Mouse (Mus musculus): ENCODE measurements around the gene Klrg1. TPM values are rescaled to one million over a fixed set of nuclear protein-coding genes. Genes with fewer than 3 reads are reported as not detected.

Klrg1 gene
- total and polyA plus RNA-seq, 3 experiments, result 2.0 to 6.0 (median 2.8) TPM

DNA sequence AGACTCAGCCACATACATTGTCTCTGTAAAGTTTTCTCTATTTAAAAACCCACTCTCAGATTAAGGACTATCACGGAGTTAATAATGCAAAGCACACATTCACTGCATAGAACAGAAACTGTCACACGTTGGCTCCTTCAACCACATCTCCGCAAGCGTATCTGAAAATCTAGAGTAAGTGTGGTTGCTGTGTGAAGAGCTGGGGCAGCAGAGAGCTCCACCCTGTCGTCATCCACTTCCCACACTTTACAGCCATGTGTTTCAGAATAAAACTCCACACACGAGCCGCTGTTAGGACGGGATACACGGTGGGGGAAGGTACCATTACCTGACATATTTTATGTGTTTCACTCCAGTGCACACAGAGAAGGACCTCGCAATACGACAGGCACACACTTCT is 12.5 kb downstream of the Klrg1 start:
- in situ Hi-C loops (cut with MboI; ENCODE audit: low pct_ligation_motif_present, low pct_unique_long_range_greater_than_20kb, low sequenced_read_pairs) (no loop called here), dilution Hi-C loops (cut with MboI; ENCODE audit: extremely low pct_ligation_motif_present, extremely low pct_unique_long_range_greater_than_20kb, low sequenced_read_pairs) (no loop called here)
- TF ChIP-seq RAD21 (IDR thresholded peaks at IDR 0.05; ENCODE audit: low read depth, low read length) (no peak), ZNF384 (IDR thresholded peaks at IDR 0.05; ENCODE audit: low read depth, low read length) (no peak), HCFC1 (IDR thresholded peaks at IDR 0.05; ENCODE audit: low read depth, low read length) (no peak), BHLHE40 (IDR thresholded peaks at IDR 0.05; ENCODE audit: low read depth, low read length) (no peak)
- Histone ChIP-seq H3K4me3 (replicated peaks in 1 of 3; ENCODE audit: low read depth in 2 of 3, low read length in 2 of 3, poor library complexity in 1 of 3) (no peak overlapping the region), H3K4me2 (ENCODE audit: insufficient read depth, low read depth, poor library complexity, severe bottlenecking) (no peak overlapping the region), H3K27ac (ENCODE audit: insufficient read depth, low read depth) (no peak overlapping the region), H3K9ac (ENCODE audit: insufficient read depth, low read depth) (no peak overlapping the region), H3K9me3 (replicated peaks; ENCODE audit: low read length) (no peaks in the 10 kb centered on the region), H3K4me1 (ENCODE audit: control insufficient read depth in 1 of 2, insufficient read depth in 2 of 2) (no peaks in the 10 kb centered on the region), H3K36me3 (replicated peaks in 1 of 2; ENCODE audit: control insufficient read depth in 1 of 2, insufficient read depth in 1 of 2, low read length in 1 of 2) (no peaks in the 10 kb centered on the region), H3K79me2 (replicated peaks; ENCODE audit: control insufficient read depth, extremely low read depth, insufficient read depth, poor library complexity, severe bottlenecking) (no peaks in the 10 kb centered on the region), H3K27me3 (replicated peaks) (no peaks in the 10 kb centered on the region)
- no peak for DNase-seq (ENCODE audit: extremely low read depth)

DNA sequence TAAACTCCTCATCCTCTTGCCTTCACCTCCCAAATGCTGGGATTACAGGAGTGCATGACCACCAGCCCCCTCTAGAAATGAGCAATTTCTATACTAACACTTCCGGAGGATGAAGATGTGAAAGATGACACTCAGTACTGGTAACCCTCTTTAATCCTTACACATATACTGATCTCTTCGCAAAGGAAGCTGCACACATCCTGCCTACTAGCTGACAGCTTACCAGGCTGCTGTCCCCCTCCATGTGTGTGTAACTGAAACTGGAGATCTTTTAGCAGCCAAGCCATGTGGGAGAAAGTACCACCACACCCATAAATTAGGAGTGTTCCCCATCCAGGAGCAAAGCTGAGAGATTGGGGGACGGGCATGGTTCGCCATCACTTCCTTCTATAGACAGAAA is 13.5 kb downstream of the Klrg1 start:
- H3K4me3 ChIP-seq (replicated peaks in 1 of 3; ENCODE audit: low read depth in 2 of 3, low read length in 2 of 3, poor library complexity in 1 of 3), result no peak overlapping the region
- no peaks in the 10 kb centered on the region for H3K9me3 ChIP-seq (replicated peaks; ENCODE audit: low read length)
- H3K4me1 ChIP-seq (ENCODE audit: control insufficient read depth in 1 of 2, insufficient read depth in 2 of 2), result no peaks in the 10 kb centered on the region
- H3K4me2 ChIP-seq (ENCODE audit: insufficient read depth, low read depth, poor library complexity, severe bottlenecking), result no peak overlapping the region
- no peak overlapping the region for H3K9ac ChIP-seq (ENCODE audit: insufficient read depth, low read depth)
- no peaks in the 10 kb centered on the region for H3K27me3 ChIP-seq (replicated peaks)
- no peak for DNase-seq (ENCODE audit: extremely low read depth)
- H3K79me2 ChIP-seq (replicated peaks; ENCODE audit: control insufficient read depth, extremely low read depth, insufficient read depth, poor library complexity, severe bottlenecking), result no peaks in the 10 kb centered on the region
- no peak overlapping the region for H3K27ac ChIP-seq (ENCODE audit: insufficient read depth, low read depth)
- H3K36me3 ChIP-seq (replicated peaks in 1 of 2; ENCODE audit: control insufficient read depth in 1 of 2, insufficient read depth in 1 of 2, low read length in 1 of 2), result no peaks in the 10 kb centered on the region
- dilution Hi-C loops (cut with MboI; ENCODE audit: extremely low pct_ligation_motif_present, extremely low pct_unique_long_range_greater_than_20kb, low sequenced_read_pairs) (no loop called here), in situ Hi-C loops (cut with MboI; ENCODE audit: low pct_ligation_motif_present, low pct_unique_long_range_greater_than_20kb, low sequenced_read_pairs) (no loop called here)
- TF ChIP-seq HCFC1 (IDR thresholded peaks at IDR 0.05; ENCODE audit: low read depth, low read length), result no peak
- TF ChIP-seq MXI1 (IDR thresholded peaks at IDR 0.05; ENCODE audit: low read depth, low read length), result no peak
- TF ChIP-seq JUND (conservative IDR thresholded peaks at IDR 0.05; ENCODE audit: low read depth, low read length), result no peak
- TF ChIP-seq SMC3 (IDR thresholded peaks at IDR 0.05; ENCODE audit: low read depth, low read length), result no peak
- TF ChIP-seq NRF1 (IDR thresholded peaks at IDR 0.05; ENCODE audit: low read depth, low read length), result no peak
- no peak for TF ChIP-seq SIN3A (IDR thresholded peaks at IDR 0.05; ENCODE audit: low read length)
- TF ChIP-seq TCF12 (IDR thresholded peaks at IDR 0.05; ENCODE audit: low read depth, low read length), result no peak
- TF ChIP-seq TBP (conservative IDR thresholded peaks at IDR 0.05; ENCODE audit: low read depth, low read length), result no peak
- TF ChIP-seq USF1 (IDR thresholded peaks at IDR 0.05; ENCODE audit: low read depth, low read length), result no peak
- no peak for TF ChIP-seq ZMIZ1 (IDR thresholded peaks at IDR 0.05; ENCODE audit: low read depth, low read length)

GRCm38 (mm10) chr6:122268561-122268960 is 14.1 kb downstream of the Klrg1 start:
- Histone ChIP-seq H3K4me1 (ENCODE audit: control insufficient read depth in 1 of 2, insufficient read depth in 2 of 2) (no peaks in the 10 kb centered on the region), H3K79me2 (replicated peaks; ENCODE audit: control insufficient read depth, extremely low read depth, insufficient read depth, poor library complexity, severe bottlenecking) (no peaks in the 10 kb centered on the region), H3K4me2 (ENCODE audit: insufficient read depth, low read depth, poor library complexity, severe bottlenecking) (no peak overlapping the region), H3K27me3 (replicated peaks) (no peaks in the 10 kb centered on the region), H3K9ac (ENCODE audit: insufficient read depth, low read depth) (no peak overlapping the region), H3K36me3 (replicated peaks in 1 of 2; ENCODE audit: control insufficient read depth in 1 of 2, insufficient read depth in 1 of 2, low read length in 1 of 2) (no peaks in the 10 kb centered on the region), H3K4me3 (replicated peaks in 1 of 3; ENCODE audit: low read depth in 2 of 3, low read length in 2 of 3, poor library complexity in 1 of 3) (no peak overlapping the region), H3K9me3 (replicated peaks; ENCODE audit: low read length) (no peaks in the 10 kb centered on the region), H3K27ac (ENCODE audit: insufficient read depth, low read depth) (no peak overlapping the region)
- in situ Hi-C loops (cut with MboI; ENCODE audit: low pct_ligation_motif_present, low pct_unique_long_range_greater_than_20kb, low sequenced_read_pairs) (no loop called here), dilution Hi-C loops (cut with MboI; ENCODE audit: extremely low pct_ligation_motif_present, extremely low pct_unique_long_range_greater_than_20kb, low sequenced_read_pairs) (no loop called here)
- TF ChIP-seq RCOR1 (conservative IDR thresholded peaks at IDR 0.05; ENCODE audit: low read depth, low read length) (no peak), POLR2AphosphoS2 (IDR thresholded peaks at IDR 0.05; ENCODE audit: low read depth, low read length) (no peak), MAX (IDR thresholded peaks at IDR 0.05; ENCODE audit: low read length) (no peak), JUND (conservative IDR thresholded peaks at IDR 0.05; ENCODE audit: low read depth, low read length) (no peak), PAX5 (IDR thresholded peaks at IDR 0.05; ENCODE audit: low read length) (no peak), USF1 (IDR thresholded peaks at IDR 0.05; ENCODE audit: low read depth, low read length) (no peak), POLR2A (IDR thresholded peaks at IDR 0.05; ENCODE audit: low read depth, low read length) (no peak), MXI1 (IDR thresholded peaks at IDR 0.05; ENCODE audit: low read depth, low read length) (no peak), SIN3A (IDR thresholded peaks at IDR 0.05; ENCODE audit: low read length) (no peak), CHD1 (IDR thresholded peaks at IDR 0.05; ENCODE audit: low read depth, low read length) (no peak)
- no peak for DNase-seq (ENCODE audit: extremely low read depth)

Data from CH12.LX (cell line).